Mouse (Mus musculus): ENCODE results near the gene Marco. TPM values are rescaled to one million over a fixed set of nuclear protein-coding genes. Genes with fewer than 3 reads are reported as not detected.

Marco gene
- polyA plus RNA-seq (2014; fragmentation: Nextera tagmentation; extraction: Ambion mirVana) = 0.22 TPM in 1 of 2 replicates, not detected in the other

DNA sequence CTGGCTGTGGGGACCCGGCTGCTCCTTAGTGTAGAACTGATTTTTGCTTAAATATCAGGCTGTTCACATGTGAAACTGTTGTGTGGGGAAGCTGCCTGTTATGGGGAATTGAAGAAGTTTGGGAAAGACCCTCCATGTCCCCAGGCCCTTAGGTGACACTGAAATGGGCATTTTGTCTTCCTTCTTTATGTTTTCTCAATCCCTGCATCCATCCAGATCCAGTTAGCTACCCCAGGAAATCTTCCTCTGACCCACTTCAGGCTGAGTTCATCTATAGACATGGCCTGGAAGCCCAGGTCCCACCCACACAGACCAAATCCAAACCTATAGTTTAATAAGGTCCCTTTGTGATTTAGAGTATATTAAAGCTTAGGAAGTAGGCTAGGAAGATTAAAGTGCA, at the start of gene Marco:
Gene Marco, minus strand, starts transcription at position 101 of the 400 bp plus-strand sequence.
- no peak for ATAC-seq (ENCODE audit: insufficient number of reproducible peaks, insufficient read depth, low FRiP score, low read depth)
- 48% methylated on average over 1 of the region's 1 CpGs for WGBS

DNA sequence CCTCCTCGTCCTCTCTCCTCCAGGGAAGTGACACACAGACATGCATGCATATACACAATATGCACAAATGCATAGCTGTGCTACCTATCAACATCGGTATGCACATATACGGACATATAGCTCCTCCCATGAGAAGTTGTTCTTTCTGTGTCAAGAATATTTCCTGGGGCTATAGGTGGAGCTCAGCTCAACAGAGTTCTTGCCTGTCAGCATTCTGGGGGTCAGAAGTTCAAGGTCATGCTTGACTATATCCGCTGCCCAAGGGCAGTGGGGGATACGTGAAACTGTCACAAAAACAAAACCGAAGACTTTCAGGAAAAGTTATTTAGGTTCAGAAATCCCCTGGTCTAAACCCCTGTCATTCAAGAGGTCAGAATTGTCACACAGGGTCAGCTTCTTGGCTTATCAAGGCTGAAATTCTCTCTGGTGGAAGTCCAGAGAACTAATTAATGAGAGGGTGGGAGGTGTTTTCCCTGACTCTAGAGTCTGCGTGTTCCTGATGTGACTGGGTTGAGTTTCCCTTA, 34.7 kb upstream of the Marco start:
- Histone ChIP-seq H3K4me1 (ENCODE audit: control insufficient read depth in 2 of 2, insufficient read depth in 2 of 2, low read length in 2 of 2) (no peaks in the 10 kb centered on the region), H3K4me2 (ENCODE audit: low read length) (no peak overlapping the region), H3K27me3 (ENCODE audit: control insufficient read depth, insufficient read depth, low read length) (no peaks in the 10 kb centered on the region), H3K9me3 (ENCODE audit: control insufficient read depth, low read length) (no peaks in the 10 kb centered on the region), H3K27ac (replicated peaks in 1 of 2; ENCODE audit: control insufficient read depth in 1 of 2, insufficient read depth in 1 of 2, low read depth in 2 of 2, low read length in 2 of 2) (no peak overlapping the region), H3K9ac (ENCODE audit: low read length) (no peak overlapping the region), H3K36me3 (ENCODE audit: control insufficient read depth, insufficient read depth, low read length) (no peaks in the 10 kb centered on the region), H3K4me3 (ENCODE audit: control insufficient read depth in 1 of 2, insufficient read depth in 1 of 2, low read depth in 1 of 2, low read length in 2 of 2) (no peak overlapping the region)
- ATAC-seq (ENCODE audit: insufficient number of reproducible peaks, insufficient read depth, low FRiP score, low read depth) = no peak
- 73% methylated on average over 7 of the region's 7 CpGs for WGBS

More for the DNA sequence above, at the start of gene Marco:
- H3K27me3 ChIP-seq (ENCODE audit: control insufficient read depth, insufficient read depth, low read length) = no peaks in the 10 kb centered on the region
- no peaks in the 10 kb centered on the region for H3K4me1 ChIP-seq (ENCODE audit: control insufficient read depth in 2 of 2, insufficient read depth in 2 of 2, low read length in 2 of 2)
- no peak within 1 kb of the TSS for H3K4me3 ChIP-seq (ENCODE audit: control insufficient read depth in 1 of 2, insufficient read depth in 1 of 2, low read depth in 1 of 2, low read length in 2 of 2)
- H3K36me3 ChIP-seq (ENCODE audit: control insufficient read depth, insufficient read depth, low read length) = no peaks in the 10 kb centered on the region
- H3K9me3 ChIP-seq (ENCODE audit: control insufficient read depth, low read length) = no peaks in the 10 kb centered on the region
- H3K27ac ChIP-seq (replicated peaks in 1 of 2; ENCODE audit: control insufficient read depth in 1 of 2, insufficient read depth in 1 of 2, low read depth in 2 of 2, low read length in 2 of 2) = no peak within 1 kb of the TSS
- no peak within 1 kb of the TSS for H3K9ac ChIP-seq (ENCODE audit: low read length)
- H3K4me2 ChIP-seq (ENCODE audit: low read length) = no peak within 1 kb of the TSS

DNA sequence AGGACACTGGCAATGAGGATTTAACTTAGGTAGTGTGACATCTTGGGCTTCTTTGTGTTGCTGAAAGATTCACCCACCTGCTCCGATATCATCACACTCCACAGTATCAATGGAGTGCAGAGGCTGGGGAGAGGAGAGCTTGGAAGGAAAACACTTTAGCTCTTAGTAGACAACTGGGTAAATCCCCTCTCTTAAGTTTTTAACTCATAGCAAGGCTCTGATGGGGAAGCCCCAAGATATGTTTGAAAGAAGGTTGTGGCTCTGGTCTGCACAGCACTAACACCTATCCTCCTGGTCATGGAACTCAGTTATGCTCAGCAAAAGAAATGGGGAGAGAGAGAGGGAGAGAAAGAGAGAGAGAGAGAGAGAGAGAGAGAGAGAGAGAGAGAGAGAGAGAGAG, 32.2 kb upstream of the Marco start:
- no peaks in the 10 kb centered on the region for H3K27me3 ChIP-seq (ENCODE audit: control insufficient read depth, insufficient read depth, low read length)
- no peak overlapping the region for H3K4me2 ChIP-seq (ENCODE audit: low read length)
- no peak overlapping the region for H3K27ac ChIP-seq (replicated peaks in 1 of 2; ENCODE audit: control insufficient read depth in 1 of 2, insufficient read depth in 1 of 2, low read depth in 2 of 2, low read length in 2 of 2)
- H3K9me3 ChIP-seq (ENCODE audit: control insufficient read depth, low read length) = no peaks in the 10 kb centered on the region
- H3K36me3 ChIP-seq (ENCODE audit: control insufficient read depth, insufficient read depth, low read length) = no peaks in the 10 kb centered on the region
- ATAC-seq (ENCODE audit: insufficient number of reproducible peaks, insufficient read depth, low FRiP score, low read depth) = no peak
- H3K9ac ChIP-seq (ENCODE audit: low read length) = no peak overlapping the region
- H3K4me3 ChIP-seq (ENCODE audit: control insufficient read depth in 1 of 2, insufficient read depth in 1 of 2, low read depth in 1 of 2, low read length in 2 of 2) = no peak overlapping the region
- no peaks in the 10 kb centered on the region for H3K4me1 ChIP-seq (ENCODE audit: control insufficient read depth in 2 of 2, insufficient read depth in 2 of 2, low read length in 2 of 2)
- WGBS = 68% methylated on average over 1 of the region's 1 CpGs

DNA sequence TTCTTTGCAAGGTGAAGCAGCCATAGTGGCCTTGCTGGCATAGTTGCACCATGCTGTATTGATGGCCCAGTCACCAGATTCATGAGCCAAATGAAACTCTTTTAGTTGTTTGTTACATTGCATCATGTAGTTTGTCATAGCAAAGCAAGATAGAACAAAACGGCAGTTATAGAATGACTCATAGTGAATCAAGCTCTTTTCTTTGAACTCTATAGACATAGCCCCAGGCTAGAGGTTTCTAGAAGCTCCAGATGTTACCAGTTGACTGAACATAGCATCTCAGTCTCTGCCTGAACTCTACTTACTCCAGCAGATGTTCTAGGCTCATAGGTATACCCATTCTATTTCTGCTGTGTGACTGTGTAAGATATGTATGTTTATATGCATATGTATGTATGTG, 31.1 kb upstream of the Marco start:
- ATAC-seq (ENCODE audit: insufficient number of reproducible peaks, insufficient read depth, low FRiP score, low read depth) = no peak
- H3K9ac ChIP-seq (ENCODE audit: low read length) = no peak overlapping the region
- H3K4me3 ChIP-seq (ENCODE audit: control insufficient read depth in 1 of 2, insufficient read depth in 1 of 2, low read depth in 1 of 2, low read length in 2 of 2) = no peak overlapping the region
- 81% methylated on average over 1 of the region's 1 CpGs for WGBS
- no peak overlapping the region for H3K4me2 ChIP-seq (ENCODE audit: low read length)
- H3K27me3 ChIP-seq (ENCODE audit: control insufficient read depth, insufficient read depth, low read length) = no peaks in the 10 kb centered on the region
- H3K9me3 ChIP-seq (ENCODE audit: control insufficient read depth, low read length) = no peaks in the 10 kb centered on the region
- no peaks in the 10 kb centered on the region for H3K36me3 ChIP-seq (ENCODE audit: control insufficient read depth, insufficient read depth, low read length)
- H3K4me1 ChIP-seq (ENCODE audit: control insufficient read depth in 2 of 2, insufficient read depth in 2 of 2, low read length in 2 of 2) = no peaks in the 10 kb centered on the region
- no peak overlapping the region for H3K27ac ChIP-seq (replicated peaks in 1 of 2; ENCODE audit: control insufficient read depth in 1 of 2, insufficient read depth in 1 of 2, low read depth in 2 of 2, low read length in 2 of 2)

DNA sequence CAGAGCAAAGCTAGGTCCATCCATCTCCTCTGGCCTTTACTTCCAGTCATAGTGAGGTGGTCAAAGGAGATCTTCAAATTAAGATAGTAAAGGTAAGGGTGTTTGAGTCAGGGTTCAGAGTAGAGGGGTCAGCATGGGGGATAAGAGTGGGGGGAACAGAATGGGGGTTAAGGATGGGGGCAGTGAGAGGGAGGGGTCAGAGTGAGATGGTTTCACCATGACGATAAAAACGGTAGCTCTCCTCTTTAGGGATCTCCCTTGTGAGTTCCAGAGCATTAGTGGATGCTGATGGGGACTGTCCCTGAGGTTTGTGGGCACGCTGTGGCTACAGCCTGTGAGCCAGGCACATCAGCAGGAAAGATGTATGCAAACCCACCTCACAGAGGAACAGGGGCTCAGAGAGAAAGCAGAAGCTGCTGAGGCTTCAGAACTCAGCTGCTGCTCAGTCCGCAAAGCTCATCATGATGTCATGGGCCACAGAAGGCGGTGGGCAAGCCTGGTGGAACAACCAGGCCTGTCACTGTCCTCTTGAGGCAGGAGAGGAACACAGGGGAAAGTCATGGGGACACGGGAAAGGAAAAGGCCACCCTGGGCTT, 27.6 kb upstream of the Marco start:
- Histone ChIP-seq H3K4me1 (ENCODE audit: control insufficient read depth in 2 of 2, insufficient read depth in 2 of 2, low read length in 2 of 2) (no peaks in the 10 kb centered on the region), H3K9me3 (ENCODE audit: control insufficient read depth, low read length) (no peaks in the 10 kb centered on the region), H3K4me2 (ENCODE audit: low read length) (no peak overlapping the region), H3K9ac (ENCODE audit: low read length) (no peak overlapping the region), H3K27ac (replicated peaks in 1 of 2; ENCODE audit: control insufficient read depth in 1 of 2, insufficient read depth in 1 of 2, low read depth in 2 of 2, low read length in 2 of 2) (no peak overlapping the region), H3K36me3 (ENCODE audit: control insufficient read depth, insufficient read depth, low read length) (no peaks in the 10 kb centered on the region), H3K4me3 (ENCODE audit: control insufficient read depth in 1 of 2, insufficient read depth in 1 of 2, low read depth in 1 of 2, low read length in 2 of 2) (no peak overlapping the region), H3K27me3 (ENCODE audit: control insufficient read depth, insufficient read depth, low read length) (no peaks in the 10 kb centered on the region)
- 62% methylated on average over 6 of the region's 6 CpGs for WGBS
- ATAC-seq (ENCODE audit: insufficient number of reproducible peaks, insufficient read depth, low FRiP score, low read depth) = no peak

DNA sequence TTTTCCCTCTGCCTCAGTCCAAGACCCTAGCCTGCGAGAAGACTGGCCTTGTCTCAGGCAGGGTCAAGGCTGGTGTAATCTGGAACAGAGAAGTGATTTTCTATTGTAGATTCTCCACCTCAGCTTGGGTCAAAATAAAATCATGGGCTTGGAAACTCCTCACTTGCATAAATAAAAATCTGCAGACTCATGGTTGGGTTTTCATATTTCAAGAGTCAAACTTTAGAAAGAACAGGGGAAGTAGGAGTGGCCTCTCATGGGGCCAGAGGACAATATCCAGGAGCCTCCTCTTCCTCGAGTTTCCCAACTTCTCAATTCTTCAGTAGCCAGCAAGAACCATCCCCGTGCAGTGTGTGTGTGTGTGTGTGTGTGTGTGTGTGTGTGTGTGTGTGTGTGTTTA, 26.9 kb upstream of the Marco start:
- Histone ChIP-seq H3K9ac (ENCODE audit: low read length) (no peak overlapping the region), H3K27ac (replicated peaks in 1 of 2; ENCODE audit: control insufficient read depth in 1 of 2, insufficient read depth in 1 of 2, low read depth in 2 of 2, low read length in 2 of 2) (no peak overlapping the region), H3K27me3 (ENCODE audit: control insufficient read depth, insufficient read depth, low read length) (no peaks in the 10 kb centered on the region), H3K4me2 (ENCODE audit: low read length) (no peak overlapping the region), H3K36me3 (ENCODE audit: control insufficient read depth, insufficient read depth, low read length) (no peaks in the 10 kb centered on the region), H3K4me1 (ENCODE audit: control insufficient read depth in 2 of 2, insufficient read depth in 2 of 2, low read length in 2 of 2) (no peaks in the 10 kb centered on the region), H3K9me3 (ENCODE audit: control insufficient read depth, low read length) (no peaks in the 10 kb centered on the region), H3K4me3 (ENCODE audit: control insufficient read depth in 1 of 2, insufficient read depth in 1 of 2, low read depth in 1 of 2, low read length in 2 of 2) (no peak overlapping the region)
- ATAC-seq (ENCODE audit: insufficient number of reproducible peaks, insufficient read depth, low FRiP score, low read depth) = no peak
- WGBS = 53% methylated on average over 3 of the region's 3 CpGs

DNA sequence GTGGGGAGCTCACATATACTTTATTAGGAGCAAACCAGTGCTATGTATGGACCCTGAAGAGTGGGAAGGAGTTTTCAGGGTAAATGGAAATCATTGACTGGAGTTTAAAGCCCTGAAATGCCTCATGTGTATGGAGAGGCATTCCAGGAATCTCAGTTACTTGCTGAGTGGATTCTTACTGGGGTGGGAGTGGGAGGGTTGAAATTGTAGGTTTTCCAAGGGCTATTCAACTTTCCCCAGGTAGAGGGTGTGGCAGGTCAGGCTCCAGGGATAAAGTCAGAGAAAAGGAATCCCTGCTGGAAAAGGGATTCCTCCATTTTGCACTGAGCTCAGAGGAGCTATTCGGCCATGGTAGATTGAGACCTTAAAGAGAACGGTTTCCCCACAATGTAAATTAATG, 25.1 kb upstream of the Marco start:
- ATAC-seq (ENCODE audit: insufficient number of reproducible peaks, insufficient read depth, low FRiP score, low read depth) = no peak
- WGBS = 84% methylated on average over 2 of the region's 2 CpGs
- Histone ChIP-seq H3K9ac (ENCODE audit: low read length) (no peak overlapping the region), H3K9me3 (ENCODE audit: control insufficient read depth, low read length) (no peaks in the 10 kb centered on the region), H3K36me3 (ENCODE audit: control insufficient read depth, insufficient read depth, low read length) (no peaks in the 10 kb centered on the region), H3K27ac (replicated peaks in 1 of 2; ENCODE audit: control insufficient read depth in 1 of 2, insufficient read depth in 1 of 2, low read depth in 2 of 2, low read length in 2 of 2) (no peak overlapping the region), H3K27me3 (ENCODE audit: control insufficient read depth, insufficient read depth, low read length) (no peaks in the 10 kb centered on the region), H3K4me1 (ENCODE audit: control insufficient read depth in 2 of 2, insufficient read depth in 2 of 2, low read length in 2 of 2) (no peaks in the 10 kb centered on the region), H3K4me2 (ENCODE audit: low read length) (no peak overlapping the region), H3K4me3 (ENCODE audit: control insufficient read depth in 1 of 2, insufficient read depth in 1 of 2, low read depth in 1 of 2, low read length in 2 of 2) (no peak overlapping the region)

DNA sequence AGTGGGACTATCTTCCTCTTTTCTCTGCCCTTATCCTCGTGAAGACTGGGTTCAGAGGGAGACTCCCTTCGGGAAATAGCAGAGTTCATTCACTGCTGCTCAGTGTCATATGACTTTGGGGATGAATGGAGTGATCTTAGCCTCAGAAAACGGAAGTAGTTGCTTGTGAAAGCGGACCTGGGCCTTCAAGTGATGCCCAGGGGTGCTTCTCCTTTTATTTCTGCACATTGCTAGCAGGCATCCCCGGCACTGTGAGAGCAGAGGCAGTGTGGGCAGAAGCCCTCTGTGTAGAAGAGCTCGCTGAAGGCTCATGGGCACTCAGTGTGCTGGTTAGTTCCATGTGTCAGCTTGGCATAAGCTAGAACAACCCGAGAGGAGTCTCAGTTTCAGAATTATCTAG, 12.8 kb upstream of the Marco start:
- ATAC-seq (ENCODE audit: insufficient number of reproducible peaks, insufficient read depth, low FRiP score, low read depth) = no peak
- no peaks in the 10 kb centered on the region for H3K36me3 ChIP-seq (ENCODE audit: control insufficient read depth, insufficient read depth, low read length)
- H3K27ac ChIP-seq (replicated peaks in 1 of 2; ENCODE audit: control insufficient read depth in 1 of 2, insufficient read depth in 1 of 2, low read depth in 2 of 2, low read length in 2 of 2) = no peak overlapping the region
- H3K4me3 ChIP-seq (ENCODE audit: control insufficient read depth in 1 of 2, insufficient read depth in 1 of 2, low read depth in 1 of 2, low read length in 2 of 2) = no peak overlapping the region
- no peak overlapping the region for H3K4me2 ChIP-seq (ENCODE audit: low read length)
- WGBS = 62% methylated on average over 7 of the region's 7 CpGs
- no peaks in the 10 kb centered on the region for H3K27me3 ChIP-seq (ENCODE audit: control insufficient read depth, insufficient read depth, low read length)
- H3K9me3 ChIP-seq (ENCODE audit: control insufficient read depth, low read length) = no peaks in the 10 kb centered on the region
- no peak overlapping the region for H3K9ac ChIP-seq (ENCODE audit: low read length)
- no peaks in the 10 kb centered on the region for H3K4me1 ChIP-seq (ENCODE audit: control insufficient read depth in 2 of 2, insufficient read depth in 2 of 2, low read length in 2 of 2)

Measured in heart, embryonic 14.5 days (tissue).